Mouse (Mus musculus): ENCODE data around the gene Tbccd1.

- TF ChIP-seq POLR2AphosphoS5 (IDR thresholded peaks at IDR 0.05; ENCODE audit: insufficient replicate concordance, low read depth, low read length): no peak
- no peak for TF ChIP-seq CTCF (IDR thresholded peaks at IDR 0.05; ENCODE audit: low read depth, low read length)
- no peak for TF ChIP-seq GATA2 (IDR thresholded peaks at IDR 0.05; ENCODE audit: borderline replicate concordance, low read depth, low read length)
- no peak for TF ChIP-seq GATA1 (IDR thresholded peaks at IDR 0.05; ENCODE audit: borderline replicate concordance, low read length)
- TF ChIP-seq TAL1 (conservative IDR thresholded peaks at IDR 0.05; ENCODE audit: low read depth, low read length): no peak
Measured at GRCm38 (mm10) chr16:22800849-22801109, 56.7 kb downstream of the Tbccd1 start.

Data from G1E (cell line).